Mouse (Mus musculus): ENCODE data around the gene Elobl. TPM values are rescaled to one million over a fixed set of nuclear protein-coding genes. Genes with fewer than 3 reads are reported as not detected.

Gene Elobl
- total RNA-seq, 2 experiments from 2014 or later = not detected

DNA sequence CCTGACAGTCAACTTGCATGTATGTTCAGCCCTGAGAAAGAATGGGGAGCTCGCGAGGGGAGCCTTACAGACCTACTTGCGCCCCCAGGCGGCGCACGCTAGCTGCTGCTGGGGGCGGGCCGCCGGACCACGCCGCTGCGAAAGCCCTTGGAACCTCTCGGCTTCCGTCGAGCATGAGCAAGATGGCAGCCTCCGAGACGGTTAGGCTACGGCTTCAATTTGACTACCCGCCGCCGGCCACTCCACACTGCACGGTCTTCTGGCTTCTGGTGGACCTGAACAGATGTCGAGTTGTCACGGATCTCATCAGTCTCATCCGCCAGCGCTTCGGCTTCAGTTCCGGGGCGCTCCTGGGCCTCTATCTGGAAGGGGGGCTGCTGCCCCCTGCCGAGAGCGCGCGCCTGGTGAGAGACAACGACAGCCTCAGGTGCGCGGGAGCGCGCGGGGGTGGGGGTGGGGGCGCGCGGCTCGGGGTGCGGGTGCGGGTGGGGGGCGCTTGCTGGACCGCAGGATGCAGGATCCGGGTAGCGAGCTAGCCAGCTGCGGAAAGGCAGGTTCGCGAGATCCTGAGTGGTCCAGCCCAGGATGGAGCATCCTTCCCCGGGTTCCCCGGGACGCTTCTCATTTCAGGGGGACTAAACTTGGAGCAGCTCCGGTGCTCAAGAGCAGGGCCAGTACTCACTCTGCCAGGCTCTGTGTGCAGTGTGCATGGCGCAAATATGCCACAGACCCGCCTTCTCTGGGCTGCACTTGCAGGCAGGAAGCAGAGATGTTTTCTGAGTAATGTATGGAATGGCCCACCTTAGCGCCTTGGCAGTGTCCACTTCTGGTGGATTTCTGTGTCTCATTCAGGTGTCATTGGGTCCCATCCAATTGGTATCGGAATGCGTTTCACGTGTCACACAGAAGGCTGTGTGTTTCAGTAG lies 7.3 kb upstream of the Elobl start:
- DNase-seq (ENCODE audit: low spot score in 2 of 2) = peak; percentile 91 to 95
- peak overlapping the region; percentile 77 for H3K4me3 ChIP-seq
- TF ChIP-seq CTCF (conservative IDR thresholded peaks at IDR 0.05) = peak; percentile 91
- peak overlapping the region; percentile 90 for H3K27ac ChIP-seq

GRCm38 (mm10) chr11:88970202-88970732 lies 3.5 kb upstream of the Elobl start, which contains the start of gene Coil:
Coil (plus strand) TSS chr11:88970252.
- Histone ChIP-seq H3K4me3 (no peak within 1 kb of the TSS), H3K27ac (no peak within 1 kb of the TSS)
- DNase-seq (ENCODE audit: low spot score in 2 of 2) = no peak
- TF ChIP-seq CTCF (conservative IDR thresholded peaks at IDR 0.05) = no peak

- Histone ChIP-seq H3K27ac (no peak overlapping the region), H3K4me3 (no peak overlapping the region)
- no peak for TF ChIP-seq CTCF (conservative IDR thresholded peaks at IDR 0.05)
- no peak for DNase-seq (ENCODE audit: low spot score in 2 of 2)
Observed at GRCm38 (mm10) chr11:88958851-88959250, 7.9 kb downstream of the Elobl start.

DNA sequence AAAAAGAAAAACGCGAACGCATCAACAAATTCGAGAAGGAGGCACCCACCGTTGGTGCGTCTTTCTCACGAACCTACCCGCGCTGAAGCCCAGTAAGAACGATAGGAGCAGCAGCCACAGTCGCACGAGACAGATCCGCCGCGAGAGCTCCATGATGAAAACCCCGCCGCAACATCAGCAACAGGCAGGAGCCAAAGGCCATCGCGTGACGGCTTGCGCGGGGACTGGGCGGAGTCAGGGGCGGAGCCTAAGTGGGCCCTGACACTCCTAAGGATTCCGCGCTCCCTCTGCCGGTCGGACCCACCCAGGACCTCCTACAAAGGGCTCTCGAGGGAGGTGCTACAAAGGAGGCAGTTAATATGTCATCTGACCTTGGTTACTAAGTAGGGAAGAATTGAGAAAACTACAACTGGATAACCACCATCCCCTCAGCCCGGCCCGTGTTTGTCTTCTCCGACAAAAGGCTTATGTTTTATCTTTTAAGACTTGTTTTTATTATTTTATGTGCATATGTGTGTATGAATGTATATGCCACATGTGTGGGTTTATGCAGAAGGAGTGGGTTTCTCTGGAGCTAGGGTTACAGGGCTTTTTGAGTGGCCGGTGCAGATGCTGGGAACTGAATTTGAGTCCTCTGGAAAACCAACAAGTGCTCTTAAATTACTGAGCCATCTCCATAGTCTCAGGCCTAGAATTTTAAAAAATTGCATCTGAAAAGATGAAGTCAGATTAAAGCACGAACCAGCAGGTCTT lies 11.3 kb downstream of the Elobl start, which contains the start of gene Scpep1:
TSS of gene Scpep1 (minus strand) at position 249 of the 753 bp plus-strand sequence.
- peak; percentile 92 for TF ChIP-seq CTCF (conservative IDR thresholded peaks at IDR 0.05)
- Histone ChIP-seq H3K27ac (peak within 1 kb of the TSS; percentile 79), H3K4me3 (peak within 1 kb of the TSS; percentile 66)
- peak; percentile 95 to 96 for DNase-seq (ENCODE audit: low spot score in 2 of 2)

- TF ChIP-seq CTCF (conservative IDR thresholded peaks at IDR 0.05) = no peak
- H3K4me3 ChIP-seq = peak overlapping the region; percentile 66
- H3K27ac ChIP-seq = peak overlapping the region; percentile 79
- no peak for DNase-seq (ENCODE audit: low spot score in 2 of 2)
Observed at GRCm38 (mm10) chr11:88954803-88955202, 11.9 kb downstream of the Elobl start.

DNA sequence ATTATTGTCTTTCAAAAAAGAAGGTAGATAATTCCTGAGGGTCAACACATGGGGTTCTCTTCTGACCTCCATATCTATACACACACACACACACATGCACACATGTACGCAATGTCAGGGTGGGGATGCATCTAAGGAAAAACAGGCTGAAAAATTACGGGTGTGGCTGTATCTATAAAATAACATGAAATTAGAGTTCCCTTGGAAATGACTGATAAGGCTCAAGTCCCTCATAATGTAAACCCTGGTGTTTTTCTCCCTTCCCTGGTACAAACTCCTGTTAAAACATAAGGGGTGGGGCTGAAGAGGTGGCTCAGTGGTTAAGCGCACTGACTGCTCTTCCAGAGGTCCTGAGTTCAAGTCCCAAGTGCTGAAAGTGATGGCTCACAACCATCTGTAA lies 13.1 kb downstream of the Elobl start:
- no peak for TF ChIP-seq CTCF (conservative IDR thresholded peaks at IDR 0.05)
- Histone ChIP-seq H3K4me3 (no peak overlapping the region), H3K27ac (no peak overlapping the region)
- DNase-seq (ENCODE audit: low spot score in 2 of 2) = no peak

GRCm38 (mm10) chr11:88952117-88952516 lies 14.6 kb downstream of the Elobl start:
- Histone ChIP-seq H3K27ac (no peak overlapping the region), H3K4me3 (no peak overlapping the region)
- TF ChIP-seq CTCF (conservative IDR thresholded peaks at IDR 0.05) = no peak
- no peak for DNase-seq (ENCODE audit: low spot score in 2 of 2)

DNA sequence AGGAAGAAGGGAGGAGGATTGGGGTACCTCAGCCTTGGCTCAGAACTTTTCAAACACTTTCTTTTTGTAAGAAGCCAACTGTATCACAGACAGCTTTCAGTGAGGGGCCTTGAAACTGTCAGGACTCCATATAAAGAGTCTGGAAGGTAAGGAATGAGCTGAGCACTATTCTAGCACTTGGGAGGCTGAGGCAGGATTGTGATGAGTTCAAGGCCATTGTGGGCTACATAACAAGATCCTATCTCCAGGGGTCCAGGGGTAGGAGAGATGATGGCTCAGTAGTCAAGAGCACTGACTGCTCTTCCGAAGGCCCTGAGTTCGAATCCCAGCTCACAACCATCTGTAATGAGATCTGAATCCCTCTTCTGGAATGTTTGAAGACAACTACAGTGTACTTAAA lies 15.2 kb downstream of the Elobl start:
- TF ChIP-seq CTCF (conservative IDR thresholded peaks at IDR 0.05) = no peak
- DNase-seq (ENCODE audit: low spot score in 2 of 2) = no peak
- no peak overlapping the region for H3K27ac ChIP-seq
- no peak overlapping the region for H3K4me3 ChIP-seq

- Histone ChIP-seq H3K4me3 (no peak overlapping the region), H3K27ac (no peak overlapping the region)
- DNase-seq (ENCODE audit: low spot score in 2 of 2) = no peak
- TF ChIP-seq CTCF (conservative IDR thresholded peaks at IDR 0.05) = no peak
Observed at GRCm38 (mm10) chr11:88950640-88951250, 16.0 kb downstream of the Elobl start.

DNA sequence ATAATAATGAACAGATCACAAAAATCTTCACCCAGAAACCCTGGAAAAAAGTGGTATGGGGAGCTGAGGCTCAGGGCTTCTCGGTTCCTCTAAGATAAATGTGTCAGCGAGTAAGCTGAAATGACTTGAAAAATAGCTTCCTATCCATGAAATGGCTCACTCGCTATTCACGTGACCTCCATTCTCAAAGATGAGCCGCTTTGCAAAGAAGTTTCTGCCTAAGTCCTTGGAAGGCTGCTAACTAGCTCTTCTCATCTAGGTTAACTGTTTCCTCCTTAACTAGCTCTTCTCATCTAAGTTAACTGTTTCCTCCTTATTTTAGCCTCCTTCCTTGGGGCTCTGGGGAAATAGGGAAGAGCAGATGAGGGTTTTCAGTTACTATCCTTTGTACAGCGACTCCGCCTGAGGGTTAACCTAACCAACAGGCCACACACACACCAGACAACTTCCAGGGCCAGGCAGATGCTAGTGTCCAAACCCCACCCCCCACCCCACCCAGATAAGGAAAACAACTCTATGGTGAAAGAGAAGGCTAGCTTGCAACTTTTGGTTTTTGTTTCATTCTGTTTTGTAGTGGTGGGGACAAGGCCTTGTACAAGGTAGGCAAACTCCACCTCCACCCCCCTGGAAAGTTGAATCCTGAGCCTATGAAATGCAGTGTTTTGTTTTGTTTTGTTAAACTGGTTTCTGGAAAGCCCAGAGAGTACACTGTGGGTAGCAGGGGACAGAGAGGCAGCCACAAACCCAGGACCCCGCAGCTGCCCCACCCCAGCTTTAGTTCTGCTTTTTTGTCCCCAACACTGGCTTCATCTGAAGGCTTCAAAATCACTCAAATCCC lies 16.7 kb downstream of the Elobl start:
- no peak for TF ChIP-seq CTCF (conservative IDR thresholded peaks at IDR 0.05)
- Histone ChIP-seq H3K27ac (no peak overlapping the region), H3K4me3 (no peak overlapping the region)
- no peak for DNase-seq (ENCODE audit: low spot score in 2 of 2)

- H3K27ac ChIP-seq = no peak overlapping the region
- H3K4me3 ChIP-seq = no peak overlapping the region
- no peak for DNase-seq (ENCODE audit: low spot score in 2 of 2)
- TF ChIP-seq CTCF (conservative IDR thresholded peaks at IDR 0.05) = no peak
Observed at GRCm38 (mm10) chr11:88948896-88949295, 17.8 kb downstream of the Elobl start.
